Mouse (Mus musculus) heart, postnatal 10 days (tissue): ENCODE data around the gene Tiam2. TPM values are rescaled to one million over a fixed set of nuclear protein-coding genes. Genes with fewer than 3 reads are reported as not detected.

ENCODE experiments used
- DNase-seq, 2 experiments: peaks; one replicate each; pipeline ENCODE4 v3.0.0; 2021
- intact Hi-C: fragments of 180-260 bp; cut with DNase I; formaldehyde crosslinking; loops from one replicate; pipeline ENCODE4 v1.15.1; 2025
- total RNA-seq, 2 experiments: library from RNA; stranded (reverse); gene quantifications; 2 replicates each; pipeline ENCODE4 v1.2.3; 2021

The Tiam2 gene
- total RNA-seq, 2 experiments from 2014 or later: 5.2 to 5.7 TPM

GRCm38 (mm10) chr17:3487211-3487610 is 160.8 kb downstream of the Tiam2 start:
- intact Hi-C loops: no loop called here
- no peak for DNase-seq

DNA sequence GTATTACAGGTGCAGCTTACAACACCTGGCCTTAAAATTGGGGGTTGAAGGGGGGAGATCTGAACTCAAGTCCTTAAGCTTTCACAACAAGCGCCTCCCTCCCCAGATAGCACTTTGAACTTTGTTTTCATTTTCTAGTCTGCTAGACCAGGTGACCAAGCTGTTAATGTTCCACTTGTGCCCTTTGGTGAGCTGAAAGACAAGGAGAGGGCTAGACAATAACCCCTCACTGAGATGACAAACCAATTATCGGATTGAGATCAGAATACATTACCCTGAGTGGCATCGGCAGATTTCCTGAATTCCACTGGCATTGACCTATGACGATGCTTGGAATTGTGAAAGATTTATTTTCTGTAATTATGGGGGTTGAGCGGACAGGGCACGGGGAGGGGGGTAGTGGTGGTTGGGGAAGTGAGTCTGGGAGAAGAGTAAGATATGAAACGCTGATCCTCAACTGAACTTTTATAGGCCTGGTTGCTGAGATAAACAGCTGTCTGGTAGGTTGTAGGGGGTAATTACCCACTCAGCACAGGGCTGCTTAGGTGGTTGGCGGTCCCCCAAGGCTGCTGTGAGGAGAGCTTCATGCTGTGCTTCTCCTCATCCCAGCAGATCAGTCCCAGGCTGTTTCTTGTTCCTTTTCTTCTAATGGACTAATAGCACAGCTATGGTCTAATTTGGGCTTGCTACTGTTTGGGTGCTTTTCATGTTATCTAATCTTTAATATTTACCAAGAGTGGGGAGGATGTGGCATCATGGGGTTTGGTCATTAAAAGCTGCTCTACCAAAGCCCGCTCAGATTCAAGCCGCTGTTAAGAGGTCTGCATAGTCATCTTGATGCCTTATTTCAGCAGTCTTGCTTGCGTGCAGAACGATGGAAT is 161.6 kb downstream of the Tiam2 start:
- no peak for DNase-seq
- intact Hi-C loops: no loop called here

DNA sequence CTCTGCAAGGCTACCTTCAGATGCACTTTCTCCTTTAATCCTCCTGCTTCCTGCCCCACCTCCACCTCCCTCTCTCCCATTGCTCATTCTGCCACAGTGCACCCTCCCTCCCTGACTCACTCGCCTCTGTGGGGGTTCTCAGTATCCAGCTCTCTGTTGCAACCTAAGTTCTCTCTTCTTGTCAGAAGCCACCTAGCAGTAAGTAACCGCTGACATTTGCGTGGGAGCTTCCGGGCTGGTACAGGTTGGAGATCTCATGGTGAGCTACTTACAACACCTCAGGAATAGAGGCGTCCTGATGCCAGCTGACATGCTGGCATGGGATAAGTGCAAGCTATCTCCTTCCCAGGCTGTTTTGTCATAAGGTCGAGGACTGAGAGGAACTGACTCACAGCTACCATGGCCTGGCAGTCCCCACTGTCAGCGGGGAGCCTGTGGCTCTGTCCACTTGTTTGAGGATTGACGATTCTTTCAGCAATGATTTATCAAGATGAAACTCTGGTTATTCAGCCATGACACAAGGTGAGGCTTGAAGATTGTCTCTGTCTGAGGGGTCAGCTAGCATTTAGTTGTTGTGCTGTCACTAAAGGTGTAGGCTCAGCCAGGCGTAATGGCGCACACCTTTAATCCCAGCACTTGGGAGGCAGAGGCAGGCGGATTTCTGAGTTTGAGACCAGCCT is 164.0 kb downstream of the Tiam2 start:
- intact Hi-C loops: no loop called here
- no peak for DNase-seq

DNA sequence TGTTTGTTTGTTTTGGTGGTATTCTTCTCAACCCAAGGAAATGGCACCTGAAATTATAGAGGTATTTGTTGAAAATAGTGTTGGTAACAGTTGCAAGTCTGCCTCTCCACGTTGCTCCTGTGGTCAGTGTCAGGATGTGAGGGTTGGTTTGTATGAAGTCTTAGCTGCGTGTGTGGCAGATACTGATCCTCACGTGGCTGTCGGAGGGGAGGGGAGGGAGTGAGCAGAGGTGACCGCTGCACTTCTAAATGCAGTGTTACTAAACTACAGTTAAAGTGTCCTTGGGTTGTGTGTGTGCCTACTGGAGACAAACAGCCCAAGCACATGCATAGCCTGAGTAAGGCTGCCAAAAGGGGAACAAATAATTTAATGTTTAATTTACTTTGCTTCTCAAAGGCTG is 164.7 kb downstream of the Tiam2 start:
- DNase-seq: no peak
- intact Hi-C loops: no loop called here

GRCm38 (mm10) chr17:3491667-3492066 is 165.3 kb downstream of the Tiam2 start:
- intact Hi-C loops: no loop called here
- no peak for DNase-seq

- DNase-seq: no peak
- intact Hi-C loops: no loop called here
Measured at GRCm38 (mm10) chr17:3495576-3495975, 169.2 kb downstream of the Tiam2 start.

DNA sequence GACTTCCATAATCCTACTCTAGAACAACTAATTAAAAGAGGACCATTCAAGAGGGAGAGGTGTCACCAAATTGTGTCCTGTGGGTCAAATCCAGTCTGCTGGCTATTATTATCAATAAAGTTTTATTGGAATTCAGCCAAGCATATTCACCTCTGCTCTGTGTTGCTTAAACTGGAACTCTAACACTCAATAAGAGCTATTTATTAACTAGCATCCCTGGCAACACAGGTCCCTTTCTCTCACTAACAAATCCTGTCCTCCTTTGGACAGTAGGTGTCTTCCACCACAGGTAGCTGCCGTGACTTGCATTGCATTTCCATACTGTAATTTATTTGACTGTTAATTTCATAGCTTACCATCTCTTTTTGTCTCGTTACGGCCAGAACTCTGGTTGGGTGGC is 169.7 kb downstream of the Tiam2 start:
- intact Hi-C loops: no loop called here
- no peak for DNase-seq

DNA sequence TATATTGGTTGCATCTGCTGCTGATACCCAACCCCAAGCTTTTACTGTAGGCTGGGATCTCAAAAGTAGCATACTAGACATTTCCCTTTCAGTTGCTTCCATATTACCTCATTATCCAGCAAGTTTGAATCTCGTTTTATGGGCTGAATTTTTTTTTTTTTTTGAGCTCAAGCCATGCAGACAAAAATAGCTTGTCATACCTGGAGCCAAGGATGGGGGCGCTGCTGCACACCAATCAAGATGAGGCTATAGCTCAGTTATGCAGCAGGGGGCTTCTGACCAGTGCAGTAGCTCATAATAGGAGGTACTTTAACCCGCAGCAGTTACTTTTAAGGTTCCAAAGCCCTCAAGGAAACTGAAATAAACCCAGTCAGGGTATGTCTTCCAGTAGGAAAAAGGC is 171.7 kb downstream of the Tiam2 start:
- DNase-seq: peak in 1 of 2 experiments; percentile 52
- intact Hi-C loops: no loop called here

DNA sequence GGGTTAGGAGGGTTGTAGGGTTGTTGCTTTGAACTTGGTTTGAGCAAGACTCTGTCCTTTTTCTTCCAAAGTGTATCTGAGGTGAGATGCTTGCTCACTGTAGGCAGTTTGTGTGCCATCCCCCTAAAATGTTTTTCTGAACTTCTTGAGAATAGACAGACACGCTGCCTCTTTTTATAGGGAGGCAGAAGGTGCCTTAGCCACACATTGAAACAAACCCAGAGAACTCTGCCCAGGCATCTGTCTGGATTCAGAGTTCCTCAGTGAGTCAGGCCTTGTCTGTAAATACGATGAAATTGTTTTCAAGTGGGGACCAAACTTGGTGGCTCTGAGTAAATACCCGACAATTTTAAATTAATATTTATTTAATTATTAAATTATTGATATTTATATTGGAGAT is 172.2 kb downstream of the Tiam2 start:
- intact Hi-C loops: no loop called here
- no peak for DNase-seq

- intact Hi-C loops: no loop called here
- DNase-seq: no peak
Measured at GRCm38 (mm10) chr17:3499468-3499867, 173.1 kb downstream of the Tiam2 start.

GRCm38 (mm10) chr17:3500076-3500475 is 173.7 kb downstream of the Tiam2 start:
- intact Hi-C loops: no loop called here
- DNase-seq: no peak

GRCm38 (mm10) chr17:3500936-3501335 is 174.6 kb downstream of the Tiam2 start:
- no peak for DNase-seq
- intact Hi-C loops: no loop called here

- no peak for DNase-seq
- intact Hi-C loops: loop anchor here (5.0 kb wide), 1 partner anchor 233 kb away; no protein-coding TSS in a partner anchor
Measured at GRCm38 (mm10) chr17:3505711-3506110, 179.3 kb downstream of the Tiam2 start.

GRCm38 (mm10) chr17:3506508-3506907 is 180.1 kb downstream of the Tiam2 start:
- intact Hi-C loops: loop anchor here (5.0 kb wide), 1 partner anchor 234 kb away; no protein-coding TSS in a partner anchor

GRCm38 (mm10) chr17:3509841-3510240 is 183.5 kb downstream of the Tiam2 start:
- intact Hi-C loops: loop anchor here (1.0 to 5.0 kb wide), 2 partner anchors 62 to 238 kb away; no protein-coding TSS in a partner anchor
- peak; percentile 70 to 77 for DNase-seq

More at GRCm38 (mm10) chr17:3506508-3506907, 180.1 kb downstream of the Tiam2 start:
- no peak for DNase-seq

- DNase-seq: no peak
- intact Hi-C loops: no loop called here
Measured at GRCm38 (mm10) chr17:3514316-3514715, 187.9 kb downstream of the Tiam2 start.

DNA sequence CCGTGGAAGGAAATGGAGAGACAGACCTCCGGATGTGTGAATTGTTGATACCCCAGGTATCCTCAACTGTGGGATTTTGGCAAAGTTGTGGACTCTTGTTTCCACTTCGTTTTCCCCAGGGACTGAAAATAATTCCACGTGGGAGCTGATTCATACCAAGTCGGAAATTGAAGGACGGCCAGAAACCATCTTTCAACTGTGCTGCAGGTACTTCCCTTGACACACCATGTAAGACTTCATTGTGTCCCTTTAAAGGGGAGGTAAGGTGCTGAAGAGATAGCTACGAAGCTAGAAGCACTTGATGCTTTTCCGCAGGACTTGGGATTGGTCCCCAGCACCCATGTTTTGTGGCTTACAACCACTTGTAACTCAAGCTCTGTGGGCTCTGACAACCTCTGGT is 189.5 kb downstream of the Tiam2 start:
- intact Hi-C loops: no loop called here

DNA sequence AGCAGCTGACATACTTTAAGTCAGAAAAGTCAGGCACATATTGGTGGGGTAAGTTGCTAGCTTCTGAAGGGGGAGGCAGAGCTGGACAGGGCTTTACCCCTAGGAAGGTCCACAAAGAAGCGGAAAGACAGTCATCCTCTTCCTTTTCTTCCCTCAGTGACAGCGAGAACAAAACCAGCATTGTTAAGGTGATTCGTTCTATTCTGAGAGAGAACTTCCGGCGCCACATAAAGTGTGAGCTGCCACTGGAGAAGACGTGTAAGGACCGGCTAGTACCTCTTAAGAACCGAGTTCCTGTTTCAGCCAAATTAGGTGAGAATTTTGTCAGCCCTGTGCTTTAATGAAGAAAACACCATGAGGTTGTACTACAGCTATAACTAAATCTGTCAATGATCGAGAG is 190.0 kb downstream of the Tiam2 start:
- no peak for DNase-seq
- intact Hi-C loops: no loop called here

More for the DNA sequence above, 189.5 kb downstream of the Tiam2 start:
- no peak for DNase-seq

DNA sequence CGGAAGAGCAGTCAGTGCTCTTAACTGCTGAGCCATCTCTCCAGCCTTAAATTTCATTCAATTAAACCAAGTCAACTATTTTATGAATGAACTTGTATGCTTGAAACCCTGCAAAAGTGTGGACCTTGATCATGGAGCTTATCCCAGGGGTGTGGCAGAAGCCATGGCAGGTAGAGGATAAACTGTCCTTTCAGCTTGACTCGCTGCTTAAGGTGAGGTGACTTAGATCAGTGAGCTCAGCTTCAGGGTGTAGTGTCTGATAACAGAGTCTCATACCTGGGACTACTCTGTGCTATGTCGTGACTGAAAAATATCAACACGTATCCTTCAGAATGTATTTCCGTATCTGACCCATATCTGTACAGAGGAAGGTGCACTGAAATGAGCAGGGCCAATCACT is 194.0 kb downstream of the Tiam2 start:
- no peak for DNase-seq
- intact Hi-C loops: no loop called here

DNA sequence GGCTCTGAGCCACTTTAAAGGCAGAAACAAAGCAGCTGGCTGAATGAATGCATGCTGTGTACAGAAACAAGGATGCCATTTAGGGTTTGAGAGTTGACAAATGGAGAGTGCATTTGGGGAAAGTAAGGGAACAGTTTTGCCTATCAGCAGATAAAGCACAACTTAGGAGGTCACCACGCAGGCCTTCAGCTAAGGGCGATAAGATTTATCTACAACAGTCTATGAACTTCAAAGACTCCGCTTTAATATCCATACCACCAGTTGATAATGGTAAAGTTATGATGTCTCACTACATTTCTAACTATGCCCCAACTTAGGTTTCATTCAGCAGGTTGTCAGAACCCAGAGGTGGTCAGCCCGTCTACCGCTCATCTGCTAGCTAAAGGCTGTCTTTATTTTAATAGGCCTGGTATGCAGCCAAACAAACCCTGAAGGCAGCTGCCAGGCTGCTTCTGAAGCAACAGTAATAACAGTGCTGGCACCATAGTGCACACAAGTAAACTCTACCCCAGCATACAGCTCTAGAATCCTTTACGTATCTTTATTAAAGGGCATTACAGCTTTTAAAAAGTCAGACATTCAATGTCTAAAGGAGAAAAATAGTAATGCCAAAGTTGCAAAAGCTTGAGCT is 201.6 kb downstream of the Tiam2 start:
- intact Hi-C loops: no loop called here
- DNase-seq: peak; percentile 14 to 15

GRCm38 (mm10) chr17:3529523-3529922 is 203.2 kb downstream of the Tiam2 start:
- intact Hi-C loops: no loop called here
- no peak for DNase-seq
